Mouse (Mus musculus): Measurements from ENCODE around the gene Wdr35.

- no peak for TF ChIP-seq CTCF (IDR thresholded peaks at IDR 0.05; ENCODE audit: low read depth)
- no peak for TF ChIP-seq EP300 (IDR thresholded peaks at IDR 0.05; ENCODE audit: low read depth)
Observed at GRCm38 (mm10) chr12:9071493-9071892, 97.8 kb downstream of the Wdr35 start.
